Mouse (Mus musculus) embryonic fibroblast, embryonic 13.5 days (primary cell): ENCODE results near the gene Oscp1.

Experiments
- CTCF ChIP-seq: IDR thresholded peaks from 2 replicates; pipeline ENCODE4 v1.5.1; 2011; ENCODE audit warnings: mild to moderate bottlenecking, control low read depth, low read length, moderate library complexity, borderline replicate concordance; ENCODE audit not compliant: insufficient read depth
- POLR2A ChIP-seq: IDR thresholded peaks from 2 replicates; pipeline ENCODE4 v1.6.1; 2011; ENCODE audit warnings: low read depth, mild to moderate bottlenecking, control low read depth, low read length, moderate library complexity

- TF ChIP-seq CTCF (no peak), POLR2A (no peak)
Observed at GRCm38 (mm10) chr4:126024303-126024900, 34.0 kb upstream of the Oscp1 start, which contains the start of gene Csf3r.
